Mouse (Mus musculus) kidney, postnatal 14 days (tissue): ENCODE results near the gene Col28a1.

ENCODE experiments used
- DNase-seq: peaks from one replicate; pipeline ENCODE4 v3.0.0; 2022; ENCODE audit warnings: mixed read lengths

The Col28a1 gene

GRCm38 (mm10) chr6:8105870-8106706 lies 86.3 kb downstream of the Col28a1 start:
- DNase-seq, result no peak

- no peak for DNase-seq
Observed at GRCm38 (mm10) chr6:8101224-8101623, 91.2 kb downstream of the Col28a1 start.

- no peak for DNase-seq
Observed at GRCm38 (mm10) chr6:8095856-8096255, 96.6 kb downstream of the Col28a1 start.

- DNase-seq, result peak; percentile 5
Observed at GRCm38 (mm10) chr6:8094160-8094953, 98.1 kb downstream of the Col28a1 start.

- no peak for DNase-seq
Observed at GRCm38 (mm10) chr6:8093556-8093955, 98.9 kb downstream of the Col28a1 start.

- DNase-seq, result peak; percentile 27
Observed at GRCm38 (mm10) chr6:8086847-8087246, 105.6 kb downstream of the Col28a1 start.

GRCm38 (mm10) chr6:8084806-8085205 lies 107.6 kb downstream of the Col28a1 start:
- DNase-seq, result no peak

GRCm38 (mm10) chr6:8083196-8083595 lies 109.2 kb downstream of the Col28a1 start:
- no peak for DNase-seq

GRCm38 (mm10) chr6:8077572-8078146 lies 114.8 kb downstream of the Col28a1 start:
- DNase-seq, result peak; percentile 19

GRCm38 (mm10) chr6:8074914-8075313 lies 117.5 kb downstream of the Col28a1 start:
- no peak for DNase-seq

- no peak for DNase-seq
Observed at GRCm38 (mm10) chr6:8068979-8069378, 123.4 kb downstream of the Col28a1 start.

- no peak for DNase-seq
Observed at GRCm38 (mm10) chr6:8068394-8068793, 124.0 kb downstream of the Col28a1 start.

GRCm38 (mm10) chr6:8067124-8067523 lies 125.3 kb downstream of the Col28a1 start:
- DNase-seq, result no peak

- peak; percentile 44 for DNase-seq
Observed at GRCm38 (mm10) chr6:8066208-8066607, 126.2 kb downstream of the Col28a1 start.

- no peak for DNase-seq
Observed at GRCm38 (mm10) chr6:8059199-8059598, 133.2 kb downstream of the Col28a1 start.

GRCm38 (mm10) chr6:8048216-8048615 lies 144.2 kb downstream of the Col28a1 start:
- DNase-seq, result no peak

- DNase-seq, result peak; percentile 21
Observed at GRCm38 (mm10) chr6:8046446-8046845, 146.0 kb downstream of the Col28a1 start.

GRCm38 (mm10) chr6:8045825-8046224 lies 146.6 kb downstream of the Col28a1 start:
- no peak for DNase-seq

- no peak for DNase-seq
Observed at GRCm38 (mm10) chr6:8028711-8029110, 163.7 kb downstream of the Col28a1 start.

GRCm38 (mm10) chr6:8025332-8026129 lies 166.9 kb downstream of the Col28a1 start:
- DNase-seq, result no peak

GRCm38 (mm10) chr6:8023527-8023926 lies 168.9 kb downstream of the Col28a1 start:
- DNase-seq, result no peak

- no peak for DNase-seq
Observed at GRCm38 (mm10) chr6:7994736-7995135, 197.7 kb downstream of the Col28a1 start.

- DNase-seq, result peak; percentile 31
Observed at GRCm38 (mm10) chr6:7983646-7983979, 208.8 kb downstream of the Col28a1 start.
